Mouse (Mus musculus) lung, embryonic 16.5 days (tissue): ENCODE measurements around the gene Rabggtb. TPM values are rescaled to one million over a fixed set of nuclear protein-coding genes. Genes with fewer than 3 reads are reported as not detected.

Experiments used
- polyA plus RNA-seq: library from polyadenylated mRNA; unstranded; fragments of >200 nt; fragmentation: Nextera tagmentation; extraction: Ambion mirVana; gene quantifications from 2 replicates; pipeline ENCODE4 v1.2.1, GENCODE M21; 2015

The Rabggtb gene
- polyA plus RNA-seq, 1 experiment from 2014 or later: 46.4 TPM

Other genes starting within 250 kb of the Rabggtb start
- gene St6galnac3, start 187.8 kb downstream of the Rabggtb start, polyA plus RNA-seq: 28.4 and 33.8 TPM in 2 replicates
- gene Asb17, start 68.8 kb downstream of the Rabggtb start, polyA plus RNA-seq: 0.09 TPM in 1 of 2 replicates, not detected in the other
- 0.06 and 0.08 TPM in 2 replicates for gene Msh4, start 6.9 kb downstream of the Rabggtb start, polyA plus RNA-seq
- gene Acadm, start 31.6 kb upstream of the Rabggtb start, polyA plus RNA-seq: 72.6 and 72.7 TPM in 2 replicates
- gene Slc44a5, start 60.4 kb upstream of the Rabggtb start, polyA plus RNA-seq: 0.24 and 0.39 TPM in 2 replicates